Mouse (Mus musculus) limb, embryonic 15.5 days (tissue): ENCODE data around the gene Ubash3a. TPM values are rescaled to one million over a fixed set of nuclear protein-coding genes. Genes with fewer than 3 reads are reported as not detected.

Experiments used
- ATAC-seq: fragments of 200-750 bp; cut with Nextera tagmentation; 2 replicates; pipeline ENCODE4 v1.8.0; 2017; ENCODE audit warnings: low read depth, moderate TSS enrichment; ENCODE audit not compliant: insufficient number of reproducible peaks, low FRiP score, low TSS enrichment
- H3K27ac ChIP-seq: fragments of 300-500 bp; sonication (generic); 2 replicates; pipeline ENCODE4 v1.5.1; 2015; ENCODE audit warnings: moderate library complexity, mild to moderate bottlenecking, inconsistent platforms
- H3K27me3 ChIP-seq: fragments of 300-500 bp; sonication (generic); 2 replicates; pipeline ENCODE4 v1.6.1; 2015; ENCODE audit warnings: inconsistent platforms
- H3K36me3 ChIP-seq: fragments of 300-500 bp; sonication (generic); 2 replicates; pipeline ENCODE4 v1.6.1; 2015; ENCODE audit warnings: inconsistent platforms
- H3K4me1 ChIP-seq: fragments of 300-500 bp; sonication (generic); 2 replicates; pipeline ENCODE4 v1.6.1; 2015; ENCODE audit warnings: inconsistent platforms
- H3K4me2 ChIP-seq: fragments of 300-500 bp; sonication (generic); 2 replicates; pipeline ENCODE4 v1.6.1; 2015; ENCODE audit warnings: mild to moderate bottlenecking, inconsistent platforms
- H3K4me3 ChIP-seq: fragments of 300-500 bp; sonication (generic); 2 replicates; pipeline ENCODE4 v1.5.1; 2015; ENCODE audit warnings: mild to moderate bottlenecking, inconsistent platforms
- H3K9ac ChIP-seq: fragments of 300-500 bp; sonication (generic); 2 replicates; pipeline ENCODE4 v1.6.1; 2015; ENCODE audit warnings: inconsistent platforms
- H3K9me3 ChIP-seq: fragments of 300-500 bp; sonication (generic); 2 replicates; pipeline ENCODE4 v1.6.1; 2016; ENCODE audit warnings: inconsistent platforms
- WGBS: fragments of 180-500 bp; shearing (Covaris S2); methylation state at CpG from one replicate; pipeline ENCODE4 v1.1.7; 2015; 5-methylcytosine and 5-hydroxymethylcytosine counted together
- polyA plus RNA-seq: library from polyadenylated mRNA; unstranded; fragments of >200 nt; fragmentation: Nextera tagmentation; extraction: Ambion mirVana; gene quantifications from 2 replicates; pipeline ENCODE4 v1.2.1, GENCODE M21; 2015

Ubash3a gene
- polyA plus RNA-seq = 0.32 and 0.82 TPM in 2 replicates

- H3K4me2 ChIP-seq = no peak within 1 kb of the TSS
- no peaks in the 10 kb centered on the region for H3K9me3 ChIP-seq
- no peaks in the 10 kb centered on the region for H3K36me3 ChIP-seq
- ATAC-seq = no peak
- no peaks in the 10 kb centered on the region for H3K27me3 ChIP-seq
- no peak within 1 kb of the TSS for H3K4me3 ChIP-seq
- no peak within 1 kb of the TSS for H3K9ac ChIP-seq
- no peaks in the 10 kb centered on the region for H3K4me1 ChIP-seq
- WGBS = 72% methylated on average over 12 of the region's 12 CpGs
- no peak within 1 kb of the TSS for H3K27ac ChIP-seq
These were observed at the start of gene Ubash3a for GRCm38 (mm10) chr17:31207771-31208334. Ubash3a (plus strand) TSS chr17:31207873.

- 79% methylated on average over 6 of the region's 6 CpGs for WGBS
These were observed 49.8 kb upstream of the Ubash3a start for GRCm38 (mm10) chr17:31157921-31158320.

GRCm38 (mm10) chr17:31160291-31160690 is 47.4 kb upstream of the Ubash3a start:
- WGBS = 76% methylated on average over 4 of the region's 4 CpGs
- no peak for ATAC-seq
- no peak overlapping the region for H3K27ac ChIP-seq
- H3K9me3 ChIP-seq = no peaks in the 10 kb centered on the region
- H3K4me2 ChIP-seq = no peak overlapping the region
- H3K4me1 ChIP-seq = 0 out of 2 replicates have a peak, but pooled peaks cover 4% of the 10 kb centered on the region
- no peaks in the 10 kb centered on the region for H3K27me3 ChIP-seq
- no peaks in the 10 kb centered on the region for H3K36me3 ChIP-seq
- H3K9ac ChIP-seq = no peak overlapping the region
- H3K4me3 ChIP-seq = no peak overlapping the region

More at GRCm38 (mm10) chr17:31157921-31158320, 49.8 kb upstream of the Ubash3a start:
- no peak overlapping the region for H3K4me2 ChIP-seq
- H3K4me3 ChIP-seq = no peak overlapping the region
- H3K27me3 ChIP-seq = no peaks in the 10 kb centered on the region
- ATAC-seq = no peak
- no peak overlapping the region for H3K27ac ChIP-seq
- H3K9me3 ChIP-seq = no peaks in the 10 kb centered on the region
- H3K36me3 ChIP-seq = no peaks in the 10 kb centered on the region
- 0 out of 2 replicates have a peak, but pooled peaks cover 4% of the 10 kb centered on the region for H3K4me1 ChIP-seq
- H3K9ac ChIP-seq = no peak overlapping the region

GRCm38 (mm10) chr17:31162607-31163006 is 45.1 kb upstream of the Ubash3a start:
- Histone ChIP-seq H3K4me1 (0 out of 2 replicates have a peak, but pooled peaks cover 4% of the 10 kb centered on the region), H3K36me3 (no peaks in the 10 kb centered on the region), H3K9ac (no peak overlapping the region), H3K9me3 (no peaks in the 10 kb centered on the region), H3K27me3 (no peaks in the 10 kb centered on the region), H3K4me3 (no peak overlapping the region), H3K27ac (no peak overlapping the region), H3K4me2 (no peak overlapping the region)
- no peak for ATAC-seq
- 87% methylated on average over 12 of the region's 12 CpGs for WGBS

GRCm38 (mm10) chr17:31163821-31164220 is 43.9 kb upstream of the Ubash3a start:
- Histone ChIP-seq H3K9me3 (no peaks in the 10 kb centered on the region), H3K4me1 (no peaks in the 10 kb centered on the region), H3K4me2 (no peak overlapping the region), H3K4me3 (no peak overlapping the region), H3K36me3 (no peaks in the 10 kb centered on the region), H3K27me3 (no peaks in the 10 kb centered on the region), H3K9ac (no peak overlapping the region), H3K27ac (no peak overlapping the region)
- WGBS = 87% methylated on average over 2 of the region's 2 CpGs
- ATAC-seq = no peak

GRCm38 (mm10) chr17:31165127-31165526 is 42.5 kb upstream of the Ubash3a start, which contains the start of gene Tff1:
Tff1 (minus strand) TSS chr17:31165277.
- H3K36me3 ChIP-seq = no peaks in the 10 kb centered on the region
- no peak within 1 kb of the TSS for H3K4me2 ChIP-seq
- no peak for ATAC-seq
- no peaks in the 10 kb centered on the region for H3K4me1 ChIP-seq
- no peaks in the 10 kb centered on the region for H3K9me3 ChIP-seq
- H3K9ac ChIP-seq = no peak within 1 kb of the TSS
- H3K27me3 ChIP-seq = no peaks in the 10 kb centered on the region
- H3K4me3 ChIP-seq = no peak within 1 kb of the TSS
- no peak within 1 kb of the TSS for H3K27ac ChIP-seq
- WGBS = 80% methylated on average over 6 of the region's 6 CpGs

- WGBS = 81% methylated on average over 5 of the region's 5 CpGs
- no peak overlapping the region for H3K27ac ChIP-seq
- ATAC-seq = no peak
- no peaks in the 10 kb centered on the region for H3K9me3 ChIP-seq
- no peaks in the 10 kb centered on the region for H3K36me3 ChIP-seq
- H3K27me3 ChIP-seq = no peaks in the 10 kb centered on the region
- no peak overlapping the region for H3K4me3 ChIP-seq
- H3K4me1 ChIP-seq = no peaks in the 10 kb centered on the region
- no peak overlapping the region for H3K9ac ChIP-seq
- no peak overlapping the region for H3K4me2 ChIP-seq
These were observed 37.9 kb upstream of the Ubash3a start for GRCm38 (mm10) chr17:31169796-31170195.

GRCm38 (mm10) chr17:31176321-31176720 is 31.4 kb upstream of the Ubash3a start:
- H3K4me1 ChIP-seq = no peaks in the 10 kb centered on the region
- no peak overlapping the region for H3K4me3 ChIP-seq
- no peak overlapping the region for H3K4me2 ChIP-seq
- H3K27ac ChIP-seq = no peak overlapping the region
- H3K9me3 ChIP-seq = no peaks in the 10 kb centered on the region
- H3K9ac ChIP-seq = no peak overlapping the region
- no peak for ATAC-seq
- 86% methylated on average over 4 of the region's 4 CpGs for WGBS
- H3K27me3 ChIP-seq = 0 out of 2 replicates have a peak, but pooled peaks cover 5% of the 10 kb centered on the region
- no peaks in the 10 kb centered on the region for H3K36me3 ChIP-seq

- no peak overlapping the region for H3K27ac ChIP-seq
- no peak overlapping the region for H3K4me3 ChIP-seq
- H3K4me2 ChIP-seq = no peak overlapping the region
- no peaks in the 10 kb centered on the region for H3K4me1 ChIP-seq
- H3K27me3 ChIP-seq = 0 out of 2 replicates have a peak, but pooled peaks cover 4% of the 10 kb centered on the region
- no peak for ATAC-seq
- 70% methylated on average over 4 of the region's 4 CpGs for WGBS
- no peaks in the 10 kb centered on the region for H3K9me3 ChIP-seq
- no peaks in the 10 kb centered on the region for H3K36me3 ChIP-seq
- no peak overlapping the region for H3K9ac ChIP-seq
These were observed 26.2 kb upstream of the Ubash3a start for GRCm38 (mm10) chr17:31181490-31181889.

GRCm38 (mm10) chr17:31183180-31183974 is 24.3 kb upstream of the Ubash3a start:
- no peak overlapping the region for H3K27ac ChIP-seq
- no peaks in the 10 kb centered on the region for H3K27me3 ChIP-seq
- H3K9ac ChIP-seq = no peak overlapping the region
- no peak overlapping the region for H3K4me2 ChIP-seq
- no peaks in the 10 kb centered on the region for H3K4me1 ChIP-seq
- ATAC-seq = no peak
- H3K9me3 ChIP-seq = no peaks in the 10 kb centered on the region
- WGBS = 60% methylated on average over 12 of the region's 12 CpGs
- H3K36me3 ChIP-seq = no peaks in the 10 kb centered on the region
- no peak overlapping the region for H3K4me3 ChIP-seq

GRCm38 (mm10) chr17:31184269-31184990 is 23.2 kb upstream of the Ubash3a start:
- Histone ChIP-seq H3K4me3 (no peak overlapping the region), H3K27me3 (no peaks in the 10 kb centered on the region), H3K9me3 (no peaks in the 10 kb centered on the region), H3K4me1 (no peaks in the 10 kb centered on the region), H3K9ac (no peak overlapping the region), H3K36me3 (no peaks in the 10 kb centered on the region), H3K4me2 (no peak overlapping the region), H3K27ac (no peak overlapping the region)
- no peak for ATAC-seq
- 74% methylated on average over 12 of the region's 12 CpGs for whole genome bisulfite sequencing

- Histone ChIP-seq H3K4me1 (no peaks in the 10 kb centered on the region), H3K4me3 (no peak overlapping the region), H3K4me2 (no peak overlapping the region), H3K9ac (no peak overlapping the region), H3K27ac (no peak overlapping the region), H3K9me3 (no peaks in the 10 kb centered on the region), H3K36me3 (no peaks in the 10 kb centered on the region), H3K27me3 (no peaks in the 10 kb centered on the region)
- 24% methylated on average over 4 of the region's 4 CpGs for WGBS
- no peak for ATAC-seq
These were observed 20.3 kb upstream of the Ubash3a start for GRCm38 (mm10) chr17:31187370-31187769.
